Mouse (Mus musculus) layer of hippocampus, adult 2 months (tissue): ENCODE results near the gene Dok7. TPM values are rescaled to one million over a fixed set of nuclear protein-coding genes. Genes with fewer than 3 reads are reported as not detected.

ENCODE experiments used
- DNase-seq, 2 experiments: peaks; one replicate each; pipeline ENCODE4 v3.0.0; 2022; ENCODE audit warnings: low spot score in 2 of 2
- H3K27ac ChIP-seq: fragments of 200-600 bp; 2 replicates; pipeline ENCODE4 v1.8.1; 2022
- H3K4me3 ChIP-seq: fragments of 200-600 bp; 2 replicates; pipeline ENCODE4 v1.8.1; 2022; ENCODE audit warnings: mild to moderate bottlenecking
- CTCF ChIP-seq: fragments of 200-600 bp; conservative IDR thresholded peaks from 2 replicates; pipeline ENCODE4 v1.8.1; 2022; ENCODE audit warnings: antibody characterized with exemption, mild to moderate bottlenecking, moderate library complexity
- microRNA-seq, 2 experiments: library from miRNA; unstranded; fragments of <30 nt; microRNA quantifications; one replicate each; pipeline ENCODE4 v1.2.0; 2021
- total RNA-seq, 2 experiments: library from RNA; stranded (reverse); gene quantifications; 2 replicates each; pipeline ENCODE4 v1.2.3; 2021

Dok7 gene
- total RNA-seq, 2 experiments from 2014 or later, result 19.5 to 20.0 TPM

DNA sequence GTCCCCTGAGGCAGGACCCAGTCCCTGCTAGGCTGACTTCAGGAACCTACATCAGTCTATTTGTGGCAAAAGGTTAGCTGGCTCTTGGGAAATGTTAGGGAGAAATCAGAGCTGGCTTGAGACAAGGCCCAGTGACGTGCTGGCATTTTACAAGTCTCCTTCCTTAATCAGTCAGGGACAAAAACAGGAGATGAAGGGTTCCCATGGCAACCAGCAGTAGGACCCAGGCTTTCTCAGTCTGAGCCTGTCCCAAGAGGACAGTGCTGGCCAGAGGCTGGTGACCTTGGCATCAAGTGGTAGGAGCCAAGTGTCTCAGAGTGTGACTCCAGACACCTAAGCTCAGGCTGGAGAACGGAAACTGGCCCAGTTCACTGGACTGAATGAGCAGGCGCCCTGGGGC, 77.7 kb downstream of the Dok7 start:
- DNase-seq, result no peak
- no peak for TF ChIP-seq CTCF
- Histone ChIP-seq H3K27ac (no peak overlapping the region), H3K4me3 (no peak overlapping the region)

DNA sequence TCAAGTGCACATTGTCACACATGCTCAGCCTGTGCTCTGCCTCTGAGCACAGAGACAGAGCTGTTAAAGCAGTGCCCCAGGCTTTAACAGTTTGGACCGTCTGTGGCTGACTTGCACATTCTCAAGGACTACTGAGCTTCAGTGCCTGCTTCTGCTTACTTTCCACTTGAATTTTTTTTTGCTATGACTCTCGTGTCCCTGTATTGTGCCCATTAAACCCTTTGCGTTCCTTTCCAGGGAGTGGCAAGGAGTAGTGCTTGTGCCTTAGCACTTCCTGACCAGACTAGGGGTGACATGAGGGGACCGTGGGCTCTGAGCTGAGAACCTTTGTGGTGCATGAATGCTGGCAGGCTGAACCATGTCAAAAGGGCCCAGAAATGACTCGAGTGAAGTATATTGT, 79.3 kb downstream of the Dok7 start:
- Histone ChIP-seq H3K4me3 (no peak overlapping the region), H3K27ac (no peak overlapping the region)
- DNase-seq, result no peak
- no peak for TF ChIP-seq CTCF

Small RNA genes within 50 kb of the gene (microRNA-seq; reads per million reads assigned to microRNA genes)
- gene Mir3097, result 9.2 to 11.5 reads per million in 2 experiments

Other genes starting within 250 kb of the Dok7 start
- 1 to 10 TPM; 6.1 to 7.0 TPM for gene Msantd1, start 148.8 kb upstream of the Dok7 start, total RNA-seq
- gene Rgs12, start 107.3 kb upstream of the Dok7 start, total RNA-seq, result 10 to 100 TPM; 43.2 to 52.5 TPM
- gene Hgfac, start 15.3 kb upstream of the Dok7 start, total RNA-seq, result 1 to 10 TPM; 1.5 to 1.8 TPM
- gene Lrpap1, start 49.0 kb downstream of the Dok7 start, total RNA-seq, result 100 to 1,000 TPM; 150 to 159 TPM
- 10 to 100 TPM; 23.6 to 25.6 TPM for gene Adra2c, start 221.6 kb downstream of the Dok7 start, total RNA-seq